Mouse (Mus musculus): ENCODE measurements at regions not wholly inside any gene's neighbourhood (a gene's known extent, or its start where the extent isn't known, plus 50 kb on each side); places are given as distances from the start of the nearest gene placed in this dataset.

- ChIA-PET CTCF (no interaction called here), POLR2A (no interaction called here)
Measured at GRCm38 (mm10) chr19:51648586-51649158, 615.4 kb upstream of the Ins1 start.

GRCm38 (mm10) chr19:51660186-51660585, 603.9 kb upstream of the Ins1 start:
- ChIA-PET CTCF (no interaction called here), POLR2A (interaction anchor here in 1 of 4 experiments (0.7 kb wide), 1 partner anchor 1207 kb away, joined by 3 read pairs; no protein-coding TSS in a partner anchor)

- ChIA-PET CTCF (no interaction called here), POLR2A (no interaction called here)
Measured at GRCm38 (mm10) chr19:51666626-51667025, 597.5 kb upstream of the Ins1 start.

- ChIA-PET CTCF (no interaction called here), POLR2A (no interaction called here)
Measured at GRCm38 (mm10) chr19:51675706-51676105, 588.4 kb upstream of the Ins1 start.
